Mouse (Mus musculus) liver, postnatal 0 days (tissue): Measurements from ENCODE around the gene Lexm. TPM values are rescaled to one million over a fixed set of nuclear protein-coding genes. Genes with fewer than 3 reads are reported as not detected.
A peak's percentile ranks its signal among the peaks of the same experiment; 100 is the strongest.

Experiments
- ATAC-seq: fragments of 200-750 bp; cut with Nextera tagmentation; 2 replicates; pipeline ENCODE4 v1.8.0; 2017; ENCODE audit warnings: mild to moderate bottlenecking, moderate library complexity
- DNase-seq: peaks from one replicate; pipeline ENCODE4 v3.0.0-alpha.2; 2016
- H3K27ac ChIP-seq: fragments of 300-500 bp; sonication (generic); 2 replicates; pipeline ENCODE4 v1.5.1; 2014; ENCODE audit warnings: antibody characterized with exemption, moderate library complexity, mild to moderate bottlenecking, low read depth
- H3K27me3 ChIP-seq: fragments of 300-500 bp; sonication (generic); 2 replicates; pipeline ENCODE4 v1.6.1; 2014; ENCODE audit warnings: low read length, control low read depth, mixed read lengths; ENCODE audit not compliant: insufficient read depth
- H3K36me3 ChIP-seq: fragments of 300-500 bp; sonication (generic); replicated peaks from 2 replicates; pipeline ENCODE4 v1.6.1; 2014; ENCODE audit warnings: mild to moderate bottlenecking, control low read depth, low read length, moderate library complexity, mixed read lengths; ENCODE audit not compliant: insufficient read depth
- H3K4me1 ChIP-seq: fragments of 300-500 bp; sonication (generic); 2 replicates; pipeline ENCODE4 v1.6.1; 2014; ENCODE audit warnings: antibody characterized with exemption, mild to moderate bottlenecking, control low read depth; ENCODE audit not compliant: insufficient read depth
- H3K4me2 ChIP-seq: fragments of 300-500 bp; sonication (generic); 2 replicates; pipeline ENCODE4 v1.6.1; 2014; ENCODE audit warnings: low read depth, mild to moderate bottlenecking, low read length, moderate library complexity, mixed read lengths
- H3K4me3 ChIP-seq: fragments of 300-500 bp; sonication (generic); 2 replicates; pipeline ENCODE4 v1.5.1; 2014; ENCODE audit warnings: low read depth, low read length
- H3K9ac ChIP-seq: fragments of 300-500 bp; sonication (generic); replicated peaks from 2 replicates; pipeline ENCODE4 v1.6.1; 2014; ENCODE audit warnings: mild to moderate bottlenecking, moderate library complexity
- H3K9me3 ChIP-seq: fragments of 300-500 bp; sonication (generic); 2 replicates; pipeline ENCODE4 v1.6.1; 2016; ENCODE audit warnings: mild to moderate bottlenecking, control low read depth, low read length, mixed read lengths
- CTCF ChIP-seq: sonication (generic); IDR thresholded peaks from 2 replicates; pipeline ENCODE4 v1.5.1; 2016; ENCODE audit warnings: antibody characterized with exemption, low read depth
- EP300 ChIP-seq: IDR thresholded peaks from 2 replicates; pipeline ENCODE4 v1.6.1; 2016; ENCODE audit warnings: antibody characterized with exemption, low read depth, mild to moderate bottlenecking
- WGBS: fragments of 180-500 bp; shearing (Covaris S2); extraction: QIAGEN DNeasy Blood & Tissue Kit; methylation state at CpG from one replicate; pipeline ENCODE4 v1.1.7; 2014; ENCODE audit not compliant: insufficient replicate concordance; 5-methylcytosine and 5-hydroxymethylcytosine counted together
- polyA plus RNA-seq: library from polyadenylated mRNA; unstranded; fragments of >200 nt; fragmentation: Nextera tagmentation; extraction: Ambion mirVana; gene quantifications from 2 replicates; pipeline ENCODE4 v1.2.1, GENCODE M21; 2015

The Lexm gene
- polyA plus RNA-seq, 1 experiment from 2014 or later = not detected

- Histone ChIP-seq H3K4me2 (no peak overlapping the region), H3K4me3 (no peak overlapping the region), H3K9ac (no peak overlapping the region), H3K4me1 (peaks cover 3% of the 10 kb centered on the region; the same call in 1 of the 2 replicates), H3K27ac (no peak overlapping the region), H3K9me3 (no peaks in the 10 kb centered on the region), H3K27me3 (no peaks in the 10 kb centered on the region), H3K36me3 (no peaks in the 10 kb centered on the region)
- 21% methylated on average over 8 of the region's 8 CpGs for WGBS
- TF ChIP-seq CTCF = no peak
- TF ChIP-seq EP300 = no peak
- no peak for ATAC-seq
- DNase-seq = no peak
These were observed 26.6 kb upstream of the Lexm start for GRCm38 (mm10) chr4:106643483-106644217.

GRCm38 (mm10) chr4:106634086-106634479 is 17.0 kb upstream of the Lexm start:
- H3K4me2 ChIP-seq = no peak overlapping the region
- no peak overlapping the region for H3K4me3 ChIP-seq
- no peak for DNase-seq
- no peaks in the 10 kb centered on the region for H3K36me3 ChIP-seq
- H3K9me3 ChIP-seq = no peaks in the 10 kb centered on the region
- 55% methylated on average over 5 of the region's 9 CpGs for WGBS
- no peak overlapping the region for H3K27ac ChIP-seq
- TF ChIP-seq EP300 (no peak), CTCF (no peak)
- no peak for ATAC-seq
- H3K9ac ChIP-seq = no peak overlapping the region
- H3K4me1 ChIP-seq = no peaks in the 10 kb centered on the region
- no peaks in the 10 kb centered on the region for H3K27me3 ChIP-seq

GRCm38 (mm10) chr4:106633281-106634085 is 16.4 kb upstream of the Lexm start:
- no peaks in the 10 kb centered on the region for H3K27me3 ChIP-seq
- H3K27ac ChIP-seq = no peak overlapping the region
- ATAC-seq = no peak
- no peaks in the 10 kb centered on the region for H3K4me1 ChIP-seq
- no peak for TF ChIP-seq CTCF
- TF ChIP-seq EP300 = no peak
- 46% methylated on average over 8 of the region's 8 CpGs for WGBS
- H3K9ac ChIP-seq = no peak overlapping the region
- no peaks in the 10 kb centered on the region for H3K9me3 ChIP-seq
- no peaks in the 10 kb centered on the region for H3K36me3 ChIP-seq
- no peak overlapping the region for H3K4me2 ChIP-seq
- DNase-seq = no peak
- H3K4me3 ChIP-seq = no peak overlapping the region

GRCm38 (mm10) chr4:106632313-106632712 is 15.3 kb upstream of the Lexm start:
- Histone ChIP-seq H3K36me3 (no peaks in the 10 kb centered on the region), H3K9me3 (no peaks in the 10 kb centered on the region), H3K4me1 (no peaks in the 10 kb centered on the region), H3K4me3 (no peak overlapping the region), H3K9ac (no peak overlapping the region), H3K27me3 (no peaks in the 10 kb centered on the region), H3K27ac (no peak overlapping the region), H3K4me2 (no peak overlapping the region)
- DNase-seq (no peak), ATAC-seq (no peak)
- no peak for TF ChIP-seq CTCF
- no peak for TF ChIP-seq EP300
- WGBS = 38% methylated on average over 2 of the region's 3 CpGs

GRCm38 (mm10) chr4:106630333-106631220 is 13.5 kb upstream of the Lexm start:
- Histone ChIP-seq H3K9me3 (no peaks in the 10 kb centered on the region), H3K36me3 (no peaks in the 10 kb centered on the region), H3K4me1 (no peaks in the 10 kb centered on the region), H3K4me3 (no peak overlapping the region), H3K27me3 (no peaks in the 10 kb centered on the region), H3K4me2 (no peak overlapping the region), H3K9ac (no peak overlapping the region), H3K27ac (no peak overlapping the region)
- ATAC-seq (no peak), DNase-seq (peak; percentile 64)
- TF ChIP-seq EP300 = no peak
- peak; percentile 87 for TF ChIP-seq CTCF
- 43% methylated on average over 14 of the region's 14 CpGs for WGBS

GRCm38 (mm10) chr4:106629374-106629773 is 12.3 kb upstream of the Lexm start:
- H3K36me3 ChIP-seq = no peaks in the 10 kb centered on the region
- 57% methylated on average over 5 of the region's 5 CpGs for WGBS
- no peaks in the 10 kb centered on the region for H3K27me3 ChIP-seq
- H3K27ac ChIP-seq = no peak overlapping the region
- H3K4me2 ChIP-seq = no peak overlapping the region
- H3K4me1 ChIP-seq = no peaks in the 10 kb centered on the region
- ATAC-seq (no peak), DNase-seq (no peak)
- TF ChIP-seq CTCF (no peak), EP300 (no peak)
- no peak overlapping the region for H3K9ac ChIP-seq
- no peaks in the 10 kb centered on the region for H3K9me3 ChIP-seq
- H3K4me3 ChIP-seq = no peak overlapping the region
